Comparison of ENCODE assay signal across 9 mouse cellular contexts in the genomic region with DNA sequence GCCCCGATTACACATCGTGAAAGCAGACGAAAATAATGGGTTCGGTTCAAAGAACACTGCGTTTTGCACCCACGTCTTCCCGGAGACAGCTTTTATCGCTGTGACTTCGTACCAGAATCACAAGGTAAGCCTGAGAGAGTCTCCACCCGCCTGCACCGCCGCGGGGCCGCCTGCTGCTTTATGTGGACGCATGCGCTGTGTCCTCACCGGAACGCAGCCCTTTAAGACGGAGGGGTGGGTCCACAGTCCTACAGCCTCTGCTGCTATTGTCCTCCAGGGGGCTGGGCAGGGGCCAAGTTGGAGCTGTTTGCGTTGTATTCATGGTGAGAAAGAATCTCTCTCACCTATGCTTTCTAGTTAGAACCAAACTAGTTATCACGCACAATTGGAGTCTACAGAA. TPM values are rescaled to one million over a fixed set of nuclear protein-coding genes. Genes with fewer than 3 reads are reported as not detected.
A peak's percentile ranks its signal among the peaks of the same experiment; 100 is the strongest.
DNase-seq lines count a peak whose midpoint lies in the region; ATAC-seq lines count a peak whose summit lies in the region.
"Had no signal": no experiment of that assay in that cellular context is flagged by ENCODE, and none has a peak within 500 bp of the region (broad histone marks: within the 10 kb centered on the region; RNA-seq: fewer than 3 reads in every experiment).

No protein-coding gene starts in this region.

- 3% methylated on average over 21 of the region's 21 CpGs for WGBS in lung, embryonic 15.5 days
- under 1% methylated on average over 21 of the region's 21 CpGs for WGBS in embryonic facial prominence, embryonic 11.5 days

- ATAC-seq in lung, embryonic 15.5 days (ENCODE audit: borderline replicate concordance, extremely low read depth, low FRiP score, low TSS enrichment), result no peak
- ATAC-seq in embryonic facial prominence, embryonic 11.5 days (replicated peaks; ENCODE audit: insufficient number of reproducible peaks, low FRiP score, low TSS enrichment, low read depth), result peak; percentile 73; the same call in 1 of the 2 replicates
- ATAC-seq in frontal cortex, adult (ENCODE audit: low TSS enrichment), result no peak

- peaks cover 36% of the 10 kb centered on the region for H3K4me1 ChIP-seq in lung, embryonic 15.5 days
- H3K4me1 ChIP-seq in embryonic facial prominence, embryonic 11.5 days (ENCODE audit: control insufficient read depth, insufficient read depth, low read length), result no peaks in the 10 kb centered on the region

- H3K27ac ChIP-seq in lung, embryonic 15.5 days, result peak overlapping the region; percentile 56; the same call in 1 of the 2 replicates
- H3K27ac ChIP-seq in embryonic facial prominence, embryonic 11.5 days (replicated peaks; ENCODE audit: low read depth, low read length), result no peak overlapping the region
- H3K27ac ChIP-seq: left cerebral cortex, adult 2 months had no signal

- H3K4me2 ChIP-seq in lung, embryonic 15.5 days, result peak overlapping the region; percentile 59
- H3K4me2 ChIP-seq in embryonic facial prominence, embryonic 11.5 days (ENCODE audit: low read depth, low read length), result peak overlapping the region; percentile 23

- peak overlapping the region; percentile 19 for H3K4me3 ChIP-seq in lung, embryonic 15.5 days
- no peak overlapping the region for H3K4me3 ChIP-seq in embryonic facial prominence, embryonic 11.5 days (ENCODE audit: low read depth, low read length)
- H3K4me3 ChIP-seq: left cerebral cortex, adult 2 months had no signal

- H3K36me3 ChIP-seq in lung, embryonic 15.5 days, result peaks cover 20% of the 10 kb centered on the region
- H3K36me3 ChIP-seq in embryonic facial prominence, embryonic 11.5 days (replicated peaks; ENCODE audit: control insufficient read depth, insufficient read depth, low read depth, low read length), result no peaks in the 10 kb centered on the region

- DNase-seq in lung, adult 18-20 months, result no peak
- DNase-seq in embryonic facial prominence, embryonic 11.5 days (ENCODE audit: low spot score), result peak; percentile 76
- peak; percentile 75 for DNase-seq in heart, postnatal 4 days
- DNase-seq in mesoderm, embryonic 11.5 days (ENCODE audit: low read depth, low spot score), result peak; percentile 77
- no peak for DNase-seq in gastrocnemius, postnatal 10 days
- no peak for DNase-seq in cerebellum, adult 9-10 months

- peaks cover 45% of the 10 kb centered on the region for H3K27me3 ChIP-seq in lung, embryonic 15.5 days
- peaks cover 62% of the 10 kb centered on the region for H3K27me3 ChIP-seq in embryonic facial prominence, embryonic 11.5 days (ENCODE audit: control insufficient read depth, insufficient read depth, low read length)

- H3K9ac ChIP-seq in lung, embryonic 15.5 days, result peak overlapping the region; percentile 43
- H3K9ac ChIP-seq in embryonic facial prominence, embryonic 11.5 days (replicated peaks; ENCODE audit: low read length), result no peak overlapping the region

- H3K9me3 ChIP-seq in lung, embryonic 15.5 days, result no peaks in the 10 kb centered on the region
- H3K9me3 ChIP-seq in embryonic facial prominence, embryonic 11.5 days (replicated peaks; ENCODE audit: control insufficient read depth, low read length), result no peaks in the 10 kb centered on the region

RNA-seq across cellular contexts. Expression of gene Tbx5, which starts 12.5 kb away (rescaled TPM):
- 50.1 and 55.7 TPM in 2 replicates for polyA plus RNA-seq in lung, embryonic 15.5 days (2015; fragmentation: Nextera tagmentation; extraction: Ambion mirVana)
- polyA plus RNA-seq in embryonic facial prominence, embryonic 11.5 days (2014; fragmentation: Nextera tagmentation; extraction: Ambion mirVana), result 0.55 and 0.71 TPM in 2 replicates
- total RNA-seq in heart, postnatal 4 days (2021), result 10 to 100 TPM; 36.3 to 36.6 TPM
- under 1 TPM in 1 of 2 experiments, not detected in 1; 0.12 TPM for total RNA-seq in gastrocnemius, postnatal 10 days (2021)
- total RNA-seq: left cerebral cortex, adult 2 months had no signal

Comparison
In these comparisons a context has a peak if more than half of its experiments do, and no peak if none do; other contexts are left out.
1. DNase-seq: peak in embryonic facial prominence, embryonic 11.5 days (single experiment), heart, postnatal 4 days (single experiment) and mesoderm, embryonic 11.5 days (single experiment); none in lung, adult 18-20 months (0 of 2), gastrocnemius, postnatal 10 days (single experiment) and cerebellum, adult 9-10 months (single experiment).
2. RNA of gene Tbx5, which starts 12.5 kb away (total RNA-seq): 36.3 to 36.6 TPM in heart, postnatal 4 days; 0.12 TPM in gastrocnemius, postnatal 10 days; every median in the first group is over 10 times any median in the second.